Mouse (Mus musculus): Measurements from ENCODE around the gene Stab2. TPM values are rescaled to one million over a fixed set of nuclear protein-coding genes. Genes with fewer than 3 reads are reported as not detected.

The Stab2 gene
- polyA plus RNA-seq, 1 experiment from 2014 or later: 1.6 TPM

DNA sequence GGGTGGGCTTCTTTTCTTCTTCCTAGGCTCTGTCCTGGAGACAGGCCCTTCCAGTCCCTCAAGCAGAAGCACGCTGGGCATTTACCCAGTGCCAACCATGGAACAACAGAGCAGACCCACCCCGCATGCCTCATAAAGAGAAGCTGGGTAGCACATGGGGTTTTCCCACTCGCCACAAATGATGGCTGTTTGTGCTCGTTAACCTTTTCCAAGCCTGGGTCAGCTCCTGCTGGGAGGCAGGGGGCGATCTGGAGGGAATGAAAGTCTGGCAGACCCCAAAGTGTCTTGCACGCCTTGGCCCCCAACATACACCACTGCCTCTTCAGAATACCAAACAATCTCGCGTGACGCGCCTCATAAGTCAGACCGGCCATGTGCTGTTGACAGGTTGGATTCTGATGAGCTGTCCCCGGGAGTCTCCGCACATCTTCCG is 28.5 kb upstream of the Stab2 start:
- no peak for ATAC-seq (ENCODE audit: low FRiP score, low TSS enrichment)
- Histone ChIP-seq H3K27me3 (ENCODE audit: insufficient read depth, low read length) (no peaks in the 10 kb centered on the region), H3K36me3 (ENCODE audit: insufficient read depth, low read length) (no peaks in the 10 kb centered on the region), H3K9me3 (ENCODE audit: low read length) (no peaks in the 10 kb centered on the region), H3K4me2 (replicated peaks; ENCODE audit: low read depth, low read length) (no peak overlapping the region), H3K4me3 (ENCODE audit: low read length) (no peak overlapping the region), H3K27ac (ENCODE audit: low read length) (no peak overlapping the region), H3K4me1 (ENCODE audit: insufficient read depth, low read length) (no peaks in the 10 kb centered on the region), H3K9ac (replicated peaks; ENCODE audit: low read length) (no peak overlapping the region)
- WGBS: 52% methylated on average over 14 of the region's 14 CpGs

DNA sequence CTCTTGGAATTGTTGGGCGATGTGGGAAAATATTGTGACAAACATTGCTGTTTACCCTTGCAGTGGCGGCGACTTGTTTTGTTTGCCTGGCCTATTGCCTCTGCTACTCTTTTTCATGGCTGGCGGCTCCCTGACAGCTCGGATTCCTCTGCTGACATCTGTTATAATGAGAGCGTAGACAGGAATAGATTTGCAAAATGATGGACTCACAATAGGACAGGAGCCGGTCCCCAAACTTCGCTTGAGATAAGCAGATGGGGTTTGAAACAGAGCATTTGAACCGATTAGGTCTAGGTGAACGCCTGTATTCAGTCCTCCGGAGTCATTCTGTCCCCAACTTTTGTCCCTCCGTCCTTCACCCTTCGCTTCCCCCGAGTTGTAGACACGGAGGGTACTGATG is 28.0 kb upstream of the Stab2 start:
- no peak for ATAC-seq (ENCODE audit: low FRiP score, low TSS enrichment)
- no peak overlapping the region for H3K4me3 ChIP-seq (ENCODE audit: low read length)
- H3K27me3 ChIP-seq (ENCODE audit: insufficient read depth, low read length): no peaks in the 10 kb centered on the region
- no peak overlapping the region for H3K4me2 ChIP-seq (replicated peaks; ENCODE audit: low read depth, low read length)
- no peaks in the 10 kb centered on the region for H3K4me1 ChIP-seq (ENCODE audit: insufficient read depth, low read length)
- no peak overlapping the region for H3K27ac ChIP-seq (ENCODE audit: low read length)
- 80% methylated on average over 15 of the region's 15 CpGs for WGBS
- H3K36me3 ChIP-seq (ENCODE audit: insufficient read depth, low read length): no peaks in the 10 kb centered on the region
- no peaks in the 10 kb centered on the region for H3K9me3 ChIP-seq (ENCODE audit: low read length)
- no peak overlapping the region for H3K9ac ChIP-seq (replicated peaks; ENCODE audit: low read length)

DNA sequence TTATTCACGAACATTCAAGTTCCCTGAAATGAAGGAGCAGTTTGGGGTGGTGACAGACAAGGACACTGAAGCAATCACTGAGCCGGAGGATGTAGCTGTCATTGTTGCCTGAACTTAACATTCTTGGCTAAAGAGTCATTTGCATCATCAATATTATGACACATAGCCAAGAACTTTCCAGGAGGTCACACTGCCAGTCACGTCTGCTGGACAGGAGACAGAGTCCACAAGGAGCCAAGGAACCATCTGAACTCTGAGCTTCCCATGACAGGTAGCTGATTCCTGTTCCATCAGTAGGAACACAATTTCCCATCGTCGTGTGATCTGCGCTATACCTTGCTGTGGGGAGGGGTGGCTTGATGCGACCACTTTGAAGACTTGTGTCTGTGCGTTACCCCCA is 24.9 kb upstream of the Stab2 start:
- Histone ChIP-seq H3K9me3 (ENCODE audit: low read length) (no peaks in the 10 kb centered on the region), H3K4me2 (replicated peaks; ENCODE audit: low read depth, low read length) (no peak overlapping the region), H3K4me3 (ENCODE audit: low read length) (no peak overlapping the region), H3K4me1 (ENCODE audit: insufficient read depth, low read length) (no peaks in the 10 kb centered on the region), H3K9ac (replicated peaks; ENCODE audit: low read length) (no peak overlapping the region), H3K36me3 (ENCODE audit: insufficient read depth, low read length) (no peaks in the 10 kb centered on the region), H3K27me3 (ENCODE audit: insufficient read depth, low read length) (no peaks in the 10 kb centered on the region), H3K27ac (ENCODE audit: low read length) (no peak overlapping the region)
- ATAC-seq (ENCODE audit: low FRiP score, low TSS enrichment): no peak
- 89% methylated on average over 8 of the region's 8 CpGs for WGBS

DNA sequence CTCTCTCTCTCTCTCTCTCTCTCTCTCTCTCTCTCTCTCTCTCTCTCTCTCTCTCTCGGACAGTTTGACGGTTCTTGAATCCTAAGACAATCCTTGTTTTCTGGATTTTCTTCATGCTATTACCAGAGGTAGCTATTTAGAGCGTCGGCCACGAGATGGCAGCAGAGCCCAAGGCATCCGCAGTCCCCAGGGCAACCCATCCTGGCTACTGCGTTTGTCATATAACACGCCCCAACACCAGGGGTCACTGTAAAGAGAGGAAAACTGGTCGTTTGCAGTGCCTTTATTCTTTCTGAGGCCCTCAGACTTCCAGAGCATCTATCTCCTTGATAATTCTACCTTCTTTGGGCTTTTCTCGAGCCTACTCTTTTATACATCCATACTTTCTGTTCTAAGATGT is 17.1 kb upstream of the Stab2 start:
- H3K4me2 ChIP-seq (replicated peaks; ENCODE audit: low read depth, low read length): no peak overlapping the region
- H3K4me3 ChIP-seq (ENCODE audit: low read length): no peak overlapping the region
- no peaks in the 10 kb centered on the region for H3K4me1 ChIP-seq (ENCODE audit: insufficient read depth, low read length)
- peak; percentile 89 for ATAC-seq (ENCODE audit: low FRiP score, low TSS enrichment)
- no peaks in the 10 kb centered on the region for H3K36me3 ChIP-seq (ENCODE audit: insufficient read depth, low read length)
- H3K27ac ChIP-seq (ENCODE audit: low read length): no peak overlapping the region
- no peaks in the 10 kb centered on the region for H3K27me3 ChIP-seq (ENCODE audit: insufficient read depth, low read length)
- 4% methylated on average over 8 of the region's 10 CpGs for WGBS
- no peaks in the 10 kb centered on the region for H3K9me3 ChIP-seq (ENCODE audit: low read length)
- no peak overlapping the region for H3K9ac ChIP-seq (replicated peaks; ENCODE audit: low read length)

DNA sequence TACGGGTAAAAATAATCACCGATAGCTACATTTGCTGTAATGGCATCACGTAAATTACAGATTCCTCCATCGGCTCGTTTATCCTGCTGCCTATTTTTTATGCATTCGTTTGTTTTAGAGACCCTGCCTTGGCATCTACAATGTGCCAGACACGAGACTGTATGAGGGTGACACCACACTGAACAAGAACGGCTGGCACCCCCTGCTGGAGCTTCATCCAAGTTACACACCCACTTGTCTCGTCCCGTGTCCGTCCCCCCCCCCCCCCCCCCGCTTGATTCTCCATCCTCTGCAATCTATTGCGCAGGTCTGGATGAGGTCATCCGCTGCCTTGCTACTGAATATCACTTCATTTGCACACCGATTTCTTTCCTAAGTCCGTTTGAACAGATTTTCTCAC is 12.9 kb upstream of the Stab2 start:
- no peaks in the 10 kb centered on the region for H3K9me3 ChIP-seq (ENCODE audit: low read length)
- no peak for ATAC-seq (ENCODE audit: low FRiP score, low TSS enrichment)

DNA sequence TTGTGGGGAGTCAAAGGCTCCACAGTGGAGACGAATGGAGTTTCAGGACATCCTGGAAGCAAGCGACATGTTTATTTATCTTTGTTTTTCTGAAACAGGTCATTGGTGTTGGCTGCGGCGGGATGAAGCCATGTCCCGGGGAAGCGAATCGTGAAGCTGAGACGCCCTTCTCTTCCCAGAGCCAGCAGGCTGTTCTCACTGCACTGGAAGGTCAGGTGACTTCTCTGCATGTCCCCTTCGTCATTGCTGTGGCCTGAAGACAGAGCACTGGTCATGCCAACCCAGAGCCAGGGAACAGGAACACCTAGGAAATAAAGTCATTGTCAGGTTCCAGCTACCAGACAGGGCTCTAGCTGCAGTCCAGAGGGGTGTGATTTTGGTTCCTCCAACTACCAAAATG is 11.1 kb upstream of the Stab2 start:
- Histone ChIP-seq H3K9ac (replicated peaks; ENCODE audit: low read length) (no peak overlapping the region), H3K36me3 (ENCODE audit: insufficient read depth, low read length) (no peaks in the 10 kb centered on the region), H3K4me3 (ENCODE audit: low read length) (no peak overlapping the region), H3K27me3 (ENCODE audit: insufficient read depth, low read length) (no peaks in the 10 kb centered on the region), H3K4me2 (replicated peaks; ENCODE audit: low read depth, low read length) (no peak overlapping the region), H3K9me3 (ENCODE audit: low read length) (no peaks in the 10 kb centered on the region), H3K4me1 (ENCODE audit: insufficient read depth, low read length) (peaks cover 18% of the 10 kb centered on the region; the same call in 1 of the 2 replicates), H3K27ac (ENCODE audit: low read length) (no peak overlapping the region)
- ATAC-seq (ENCODE audit: low FRiP score, low TSS enrichment): no peak; the same call in 1 of the 2 replicates
- 33% methylated on average over 9 of the region's 9 CpGs for WGBS

More for the DNA sequence above, 12.9 kb upstream of the Stab2 start:
- Histone ChIP-seq H3K36me3 (ENCODE audit: insufficient read depth, low read length) (no peaks in the 10 kb centered on the region), H3K4me2 (replicated peaks; ENCODE audit: low read depth, low read length) (no peak overlapping the region), H3K4me3 (ENCODE audit: low read length) (no peak overlapping the region), H3K27me3 (ENCODE audit: insufficient read depth, low read length) (no peaks in the 10 kb centered on the region), H3K9ac (replicated peaks; ENCODE audit: low read length) (no peak overlapping the region), H3K4me1 (ENCODE audit: insufficient read depth, low read length) (peaks cover 14% of the 10 kb centered on the region; the same call in 1 of the 2 replicates), H3K27ac (ENCODE audit: low read length) (no peak overlapping the region)
- 62% methylated on average over 14 of the region's 16 CpGs for WGBS

DNA sequence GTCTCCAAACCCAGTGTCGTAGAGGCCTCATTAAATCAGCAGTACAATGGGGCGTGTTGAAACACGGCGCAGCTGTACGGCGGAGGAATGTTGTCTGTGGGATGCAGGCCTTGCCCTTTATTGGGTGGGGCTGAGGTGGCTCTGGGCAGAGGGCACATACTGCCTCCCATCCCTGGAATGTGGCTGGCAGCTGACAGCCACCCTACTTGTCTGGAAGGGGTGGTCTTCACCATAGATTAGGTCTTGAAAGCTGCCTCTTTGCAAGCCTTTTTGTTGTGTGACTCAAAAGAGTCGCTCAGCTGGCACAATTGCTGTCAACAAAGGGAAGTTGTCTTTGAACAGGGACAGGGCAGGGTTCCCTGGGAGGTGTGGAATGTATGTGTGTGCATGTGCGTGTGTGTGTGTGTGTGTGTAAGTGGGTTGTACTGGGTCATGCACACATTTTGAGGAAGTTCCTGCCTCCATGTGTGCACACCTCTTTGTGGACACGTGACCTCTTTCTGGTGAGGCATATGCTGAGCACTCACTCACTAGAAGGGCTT is 8.4 kb upstream of the Stab2 start:
- H3K9me3 ChIP-seq (ENCODE audit: low read length): no peaks in the 10 kb centered on the region
- H3K27ac ChIP-seq (ENCODE audit: low read length): no peak overlapping the region
- no peak overlapping the region for H3K4me3 ChIP-seq (ENCODE audit: low read length)
- no peaks in the 10 kb centered on the region for H3K36me3 ChIP-seq (ENCODE audit: insufficient read depth, low read length)
- no peak overlapping the region for H3K9ac ChIP-seq (replicated peaks; ENCODE audit: low read length)
- H3K27me3 ChIP-seq (ENCODE audit: insufficient read depth, low read length): no peaks in the 10 kb centered on the region
- H3K4me2 ChIP-seq (replicated peaks; ENCODE audit: low read depth, low read length): no peak overlapping the region
- WGBS: 45% methylated on average over 9 of the region's 9 CpGs
- H3K4me1 ChIP-seq (ENCODE audit: insufficient read depth, low read length): peaks cover 18% of the 10 kb centered on the region; the same call in 1 of the 2 replicates
- peak; percentile 78; the same call in 1 of the 2 replicates for ATAC-seq (ENCODE audit: low FRiP score, low TSS enrichment)

DNA sequence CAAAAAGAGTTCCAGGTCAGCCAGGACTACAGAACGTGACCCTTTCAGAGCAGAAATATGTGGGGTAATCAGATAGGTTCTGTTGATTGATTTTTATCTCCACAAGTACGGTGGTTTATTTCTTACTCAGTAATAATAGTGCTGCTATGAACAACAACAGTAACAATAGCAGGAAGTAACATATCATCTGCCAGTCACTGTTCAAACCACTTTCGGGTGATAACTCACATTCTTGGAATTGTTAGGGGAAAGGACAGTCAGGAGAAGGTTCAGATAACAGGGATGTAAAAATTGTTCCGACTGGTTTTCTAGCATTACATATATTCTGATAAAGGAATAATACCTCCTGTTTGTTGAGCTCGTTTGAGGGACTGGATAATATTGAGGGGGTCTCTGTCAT is 7.6 kb upstream of the Stab2 start:
- no peak overlapping the region for H3K9ac ChIP-seq (replicated peaks; ENCODE audit: low read length)
- H3K4me1 ChIP-seq (ENCODE audit: insufficient read depth, low read length): peaks cover 18% of the 10 kb centered on the region; the same call in 1 of the 2 replicates
- ATAC-seq (ENCODE audit: low FRiP score, low TSS enrichment): no peak
- no peaks in the 10 kb centered on the region for H3K36me3 ChIP-seq (ENCODE audit: insufficient read depth, low read length)
- 21% methylated on average over 5 of the region's 5 CpGs for WGBS
- H3K27ac ChIP-seq (ENCODE audit: low read length): 0 out of 2 replicates have a peak overlapping the region, but pooled peaks have one; percentile 31
- no peak overlapping the region for H3K4me3 ChIP-seq (ENCODE audit: low read length)
- no peaks in the 10 kb centered on the region for H3K27me3 ChIP-seq (ENCODE audit: insufficient read depth, low read length)
- H3K4me2 ChIP-seq (replicated peaks; ENCODE audit: low read depth, low read length): no peak overlapping the region
- H3K9me3 ChIP-seq (ENCODE audit: low read length): no peaks in the 10 kb centered on the region

DNA sequence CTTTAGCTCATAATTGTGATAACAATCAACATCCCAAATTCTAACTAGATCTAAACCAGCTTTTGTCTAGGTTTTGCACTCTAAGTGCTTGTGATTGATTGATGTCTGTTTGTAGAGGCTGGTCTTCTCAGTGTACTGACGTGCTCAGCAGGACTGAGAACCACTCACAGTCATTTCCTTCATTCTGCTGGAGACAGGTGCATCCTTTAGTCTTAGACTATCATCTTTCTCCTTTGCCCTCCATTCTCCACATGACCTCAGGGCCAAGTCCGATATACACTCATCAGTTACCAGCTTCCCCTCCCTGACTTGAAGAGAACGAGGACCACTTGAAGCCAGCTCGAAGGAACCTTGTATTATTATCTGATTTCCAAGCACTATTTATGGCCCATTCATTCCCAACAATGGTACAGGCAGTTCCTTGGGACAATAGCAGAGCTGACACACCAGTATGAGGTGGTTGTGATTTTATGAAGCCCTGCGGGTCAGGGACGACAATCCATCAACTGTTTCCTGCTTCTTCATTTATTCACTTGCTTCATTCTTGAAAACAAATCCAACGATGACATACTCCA is 6.7 kb upstream of the Stab2 start:
- ATAC-seq (ENCODE audit: low FRiP score, low TSS enrichment): 0 out of 2 replicates have a peak, but pooled peaks have one; percentile 15
- Histone ChIP-seq H3K36me3 (ENCODE audit: insufficient read depth, low read length) (no peaks in the 10 kb centered on the region), H3K4me1 (ENCODE audit: insufficient read depth, low read length) (peaks cover 18% of the 10 kb centered on the region; the same call in 1 of the 2 replicates), H3K4me2 (replicated peaks; ENCODE audit: low read depth, low read length) (no peak overlapping the region), H3K9me3 (ENCODE audit: low read length) (no peaks in the 10 kb centered on the region), H3K27ac (ENCODE audit: low read length) (no peak overlapping the region), H3K27me3 (ENCODE audit: insufficient read depth, low read length) (no peaks in the 10 kb centered on the region), H3K9ac (replicated peaks; ENCODE audit: low read length) (no peak overlapping the region), H3K4me3 (ENCODE audit: low read length) (no peak overlapping the region)
- WGBS: 54% methylated on average over 7 of the region's 7 CpGs

DNA sequence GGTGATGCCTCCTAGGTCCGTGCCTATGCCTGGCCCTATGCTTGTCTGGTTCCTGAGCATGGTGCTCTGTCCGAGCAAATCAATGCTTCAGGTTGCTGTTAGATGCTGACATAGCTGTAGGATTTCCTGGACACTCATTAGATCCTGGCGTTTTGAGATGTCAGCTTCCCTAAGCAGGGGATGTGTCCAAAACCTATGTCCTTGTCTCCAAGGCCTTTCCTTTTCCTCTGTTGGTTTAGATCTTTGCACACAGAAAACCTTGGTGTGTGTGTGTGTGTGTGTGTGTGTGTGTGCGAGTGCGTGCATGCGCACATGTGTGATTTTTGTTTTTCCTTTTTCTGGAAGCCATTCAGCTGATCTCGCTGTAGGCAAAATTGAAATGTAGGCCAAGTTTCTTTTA is 4.3 kb upstream of the Stab2 start:
- ATAC-seq (ENCODE audit: low FRiP score, low TSS enrichment): no peak

More for the DNA sequence above, 4.3 kb upstream of the Stab2 start:
- H3K9me3 ChIP-seq (ENCODE audit: low read length): no peaks in the 10 kb centered on the region
- no peaks in the 10 kb centered on the region for H3K36me3 ChIP-seq (ENCODE audit: insufficient read depth, low read length)
- H3K4me1 ChIP-seq (ENCODE audit: insufficient read depth, low read length): peaks cover 11% of the 10 kb centered on the region; the same call in 1 of the 2 replicates
- no peak overlapping the region for H3K4me3 ChIP-seq (ENCODE audit: low read length)
- 86% methylated on average over 7 of the region's 7 CpGs for WGBS
- H3K27ac ChIP-seq (ENCODE audit: low read length): no peak overlapping the region
- H3K4me2 ChIP-seq (replicated peaks; ENCODE audit: low read depth, low read length): no peak overlapping the region
- no peak overlapping the region for H3K9ac ChIP-seq (replicated peaks; ENCODE audit: low read length)
- H3K27me3 ChIP-seq (ENCODE audit: insufficient read depth, low read length): no peaks in the 10 kb centered on the region
